Mouse (Mus musculus): ENCODE measurements around the gene Eif3c. TPM values are rescaled to one million over a fixed set of nuclear protein-coding genes. Genes with fewer than 3 reads are reported as not detected.

The Eif3c gene
- polyA plus RNA-seq (2015; fragmentation: Nextera tagmentation; extraction: Ambion mirVana) = 209 and 212 TPM in 2 replicates

DNA sequence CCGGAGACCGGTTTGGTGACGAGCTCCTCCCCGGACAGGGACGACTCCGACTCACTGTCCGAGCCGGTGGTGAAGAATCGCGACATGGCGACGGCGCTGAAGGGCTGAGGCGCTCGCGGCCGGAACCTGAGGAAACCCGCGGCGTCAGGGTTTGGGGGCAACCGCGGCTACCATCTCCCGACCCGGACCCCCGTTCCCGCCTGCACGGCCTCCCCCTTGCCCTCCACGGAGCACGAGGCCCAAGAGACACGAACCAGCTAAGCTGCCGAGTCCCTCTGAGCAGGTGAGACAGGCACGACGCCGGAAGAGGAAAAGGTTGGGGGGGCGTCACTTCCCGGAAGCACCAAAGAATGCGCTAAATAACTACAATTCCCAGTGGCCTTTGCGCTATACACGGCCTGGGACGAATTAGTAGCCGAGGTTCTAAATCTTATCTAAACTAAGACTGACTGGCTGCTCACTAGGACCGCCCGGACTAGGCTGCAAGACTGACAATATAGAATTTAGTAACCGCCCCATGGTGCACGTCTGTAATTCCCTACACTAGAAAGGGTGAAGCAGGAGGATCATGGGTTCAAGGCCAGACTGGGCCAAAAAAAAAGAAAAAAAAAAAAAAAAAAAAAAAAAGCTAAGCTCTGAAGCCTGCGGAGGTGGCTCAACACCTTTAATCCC, at the start of gene Eif3c:
Gene Eif3c (minus strand): TSS at position 318 of the 672 bp plus-strand sequence.
- Histone ChIP-seq H3K27ac (peak within 1 kb of the TSS; percentile 66), H3K27me3 (no peaks in the 10 kb centered on the region), H3K4me3 (peak within 1 kb of the TSS; percentile 97), H3K9me3 (replicated peaks) (no peaks in the 10 kb centered on the region), H3K4me2 (peak within 1 kb of the TSS; percentile 89), H3K36me3 (ENCODE audit: poor library complexity, severe bottlenecking) (peaks cover 33% of the 10 kb centered on the region), H3K4me1 (peaks cover 10% of the 10 kb centered on the region), H3K9ac (peak within 1 kb of the TSS; percentile 91)
- under 1% methylated on average over 46 of the region's 46 CpGs for WGBS
- ATAC-seq = peak; percentile 96

DNA sequence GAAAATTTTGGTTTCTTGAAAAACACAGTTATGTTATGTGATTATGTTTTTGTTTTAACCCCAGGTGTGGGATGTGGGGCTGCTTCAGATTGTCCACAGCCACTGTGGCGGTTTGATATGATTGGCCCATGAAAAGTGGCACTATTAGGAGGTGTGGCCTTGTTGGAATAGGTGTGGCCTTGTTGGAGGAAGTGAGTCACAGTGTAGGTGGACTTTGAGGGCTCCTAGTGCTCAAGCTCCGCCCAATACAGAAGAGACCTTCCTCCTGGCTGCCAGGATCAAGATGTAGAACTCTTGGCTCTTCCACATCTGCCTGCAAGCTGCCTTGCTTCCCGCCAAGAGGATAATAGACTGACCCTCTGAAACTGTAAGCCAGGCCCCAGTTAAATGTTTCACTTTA, 46.5 kb upstream of the Eif3c start:
- H3K9me3 ChIP-seq (replicated peaks) = no peaks in the 10 kb centered on the region
- H3K27ac ChIP-seq = no peak overlapping the region
- 71% methylated on average over 3 of the region's 3 CpGs for WGBS
- H3K9ac ChIP-seq = no peak overlapping the region
- no peaks in the 10 kb centered on the region for H3K27me3 ChIP-seq
- H3K4me3 ChIP-seq = no peak overlapping the region
- H3K4me1 ChIP-seq = no peaks in the 10 kb centered on the region
- H3K4me2 ChIP-seq = no peak overlapping the region
- H3K36me3 ChIP-seq (ENCODE audit: poor library complexity, severe bottlenecking) = no peaks in the 10 kb centered on the region
- ATAC-seq = no peak

DNA sequence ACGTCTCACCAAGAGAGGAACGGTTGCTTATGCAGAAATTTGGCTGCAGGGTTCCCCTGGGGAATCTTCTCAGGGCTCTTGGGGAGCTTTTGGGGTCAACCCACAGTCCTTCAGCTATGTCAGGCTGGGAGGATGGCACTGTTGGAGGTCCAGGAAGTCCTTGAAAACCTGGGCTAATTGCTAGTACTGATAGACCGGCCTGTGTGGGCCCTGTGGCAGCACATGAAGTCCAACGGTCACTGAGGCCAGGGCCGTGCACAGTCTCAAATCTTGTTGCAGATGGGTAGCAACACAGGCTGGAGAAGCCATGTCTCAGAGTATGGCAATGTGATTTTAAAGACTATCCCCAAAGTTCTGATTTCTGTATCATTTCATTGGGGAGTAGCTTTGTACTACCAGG, 41.6 kb upstream of the Eif3c start:
- Histone ChIP-seq H3K9me3 (replicated peaks) (no peaks in the 10 kb centered on the region), H3K9ac (no peak overlapping the region), H3K4me3 (no peak overlapping the region), H3K27me3 (no peaks in the 10 kb centered on the region), H3K36me3 (ENCODE audit: poor library complexity, severe bottlenecking) (no peaks in the 10 kb centered on the region), H3K4me2 (no peak overlapping the region), H3K27ac (no peak overlapping the region), H3K4me1 (no peaks in the 10 kb centered on the region)
- 82% methylated on average over 5 of the region's 5 CpGs for WGBS
- ATAC-seq = no peak

DNA sequence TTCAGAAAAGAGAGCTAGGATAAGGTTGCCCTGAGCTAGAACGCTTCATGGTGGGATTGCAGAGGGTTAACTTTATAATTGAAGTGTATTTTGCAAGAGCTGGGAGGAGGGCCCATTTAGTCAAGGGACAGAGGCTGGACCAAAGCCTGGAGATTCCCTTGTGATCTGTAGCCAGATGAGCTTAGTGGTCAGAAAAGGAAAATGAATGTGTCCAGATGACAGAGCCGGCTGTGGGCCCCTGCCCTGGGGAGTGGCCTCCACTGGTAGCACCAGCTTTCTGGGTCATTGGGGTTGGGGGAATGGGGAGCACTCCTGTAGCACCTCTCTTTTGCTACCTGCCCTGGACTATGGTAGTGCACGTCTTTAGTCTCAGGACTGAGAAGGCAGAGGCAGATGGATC, 40.9 kb upstream of the Eif3c start:
- 75% methylated on average over 3 of the region's 3 CpGs for WGBS
- H3K4me1 ChIP-seq = no peaks in the 10 kb centered on the region
- no peak overlapping the region for H3K4me3 ChIP-seq
- no peak overlapping the region for H3K27ac ChIP-seq
- no peaks in the 10 kb centered on the region for H3K9me3 ChIP-seq (replicated peaks)
- no peaks in the 10 kb centered on the region for H3K27me3 ChIP-seq
- no peak overlapping the region for H3K9ac ChIP-seq
- no peak overlapping the region for H3K4me2 ChIP-seq
- no peak for ATAC-seq
- no peaks in the 10 kb centered on the region for H3K36me3 ChIP-seq (ENCODE audit: poor library complexity, severe bottlenecking)

DNA sequence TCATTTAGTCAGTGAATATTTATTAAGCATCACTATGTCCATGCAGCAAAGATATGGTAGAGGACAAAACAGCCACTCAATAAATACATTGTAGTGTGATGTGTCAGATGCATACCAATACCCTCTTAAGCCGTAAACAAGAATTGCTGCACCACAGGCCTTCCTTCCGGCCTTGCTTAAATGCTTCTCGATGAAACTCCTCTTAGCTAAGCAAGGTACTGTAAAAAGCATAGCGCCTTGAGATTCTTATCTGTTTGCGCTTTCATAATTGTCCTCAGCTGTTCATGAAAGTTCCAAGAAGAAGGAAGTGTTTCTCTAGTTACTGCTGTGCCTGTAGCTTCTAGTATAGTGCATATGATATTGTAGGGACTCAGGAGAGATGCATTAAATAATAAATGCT, 40.4 kb upstream of the Eif3c start:
- no peaks in the 10 kb centered on the region for H3K36me3 ChIP-seq (ENCODE audit: poor library complexity, severe bottlenecking)
- H3K4me3 ChIP-seq = no peak overlapping the region
- H3K9ac ChIP-seq = no peak overlapping the region
- no peaks in the 10 kb centered on the region for H3K4me1 ChIP-seq
- no peaks in the 10 kb centered on the region for H3K27me3 ChIP-seq
- no peak overlapping the region for H3K27ac ChIP-seq
- 87% methylated on average over 5 of the region's 5 CpGs for WGBS
- no peaks in the 10 kb centered on the region for H3K9me3 ChIP-seq (replicated peaks)
- no peak for ATAC-seq
- H3K4me2 ChIP-seq = no peak overlapping the region

DNA sequence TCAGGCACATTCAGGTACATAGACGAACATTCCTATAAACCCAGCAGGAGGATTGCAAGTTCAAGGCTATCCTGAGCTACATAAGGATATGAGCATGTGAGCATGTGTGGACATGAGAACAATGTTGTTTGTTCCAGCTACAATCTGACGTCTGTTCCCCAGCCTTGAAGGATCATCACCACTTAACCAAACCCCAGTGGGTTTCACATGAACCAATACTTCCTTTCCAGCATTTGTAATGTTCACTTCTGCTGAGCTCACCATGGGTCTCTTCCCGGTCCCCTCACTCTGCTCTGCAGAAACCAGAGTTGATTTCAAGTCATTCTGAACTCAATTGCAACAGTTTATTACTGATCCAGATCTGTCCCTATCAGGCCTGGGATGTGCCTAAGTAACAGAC, 36.4 kb upstream of the Eif3c start:
- WGBS = 89% methylated on average over 3 of the region's 3 CpGs
- Histone ChIP-seq H3K27ac (no peak overlapping the region), H3K4me2 (no peak overlapping the region), H3K27me3 (no peaks in the 10 kb centered on the region), H3K4me1 (no peaks in the 10 kb centered on the region), H3K9ac (no peak overlapping the region), H3K9me3 (replicated peaks) (no peaks in the 10 kb centered on the region), H3K4me3 (no peak overlapping the region), H3K36me3 (ENCODE audit: poor library complexity, severe bottlenecking) (no peaks in the 10 kb centered on the region)
- no peak for ATAC-seq

DNA sequence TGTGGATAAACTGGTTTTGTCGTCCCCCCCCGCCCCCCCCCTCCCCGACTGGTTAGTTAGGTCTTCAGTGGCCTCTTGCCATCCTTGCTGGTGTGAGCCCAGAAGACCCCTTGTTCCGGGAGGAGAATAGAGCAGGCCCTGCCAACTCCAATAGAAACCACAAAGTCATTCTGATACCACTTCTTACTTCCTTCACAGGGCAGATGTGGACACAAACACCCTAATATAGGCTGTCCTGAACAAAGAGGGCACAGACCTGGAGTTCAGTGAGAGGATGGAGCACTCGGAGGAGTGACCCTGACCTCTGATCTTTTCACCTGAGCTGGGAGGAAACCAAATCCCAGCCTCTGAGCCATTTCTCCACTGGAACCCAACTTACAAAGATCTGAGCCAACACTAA, 35.7 kb upstream of the Eif3c start:
- no peak for ATAC-seq
- Histone ChIP-seq H3K36me3 (ENCODE audit: poor library complexity, severe bottlenecking) (no peaks in the 10 kb centered on the region), H3K9me3 (replicated peaks) (no peaks in the 10 kb centered on the region), H3K27me3 (no peaks in the 10 kb centered on the region), H3K9ac (no peak overlapping the region), H3K27ac (no peak overlapping the region), H3K4me1 (no peaks in the 10 kb centered on the region), H3K4me2 (no peak overlapping the region), H3K4me3 (no peak overlapping the region)
- 51% methylated on average over 3 of the region's 5 CpGs for WGBS

DNA sequence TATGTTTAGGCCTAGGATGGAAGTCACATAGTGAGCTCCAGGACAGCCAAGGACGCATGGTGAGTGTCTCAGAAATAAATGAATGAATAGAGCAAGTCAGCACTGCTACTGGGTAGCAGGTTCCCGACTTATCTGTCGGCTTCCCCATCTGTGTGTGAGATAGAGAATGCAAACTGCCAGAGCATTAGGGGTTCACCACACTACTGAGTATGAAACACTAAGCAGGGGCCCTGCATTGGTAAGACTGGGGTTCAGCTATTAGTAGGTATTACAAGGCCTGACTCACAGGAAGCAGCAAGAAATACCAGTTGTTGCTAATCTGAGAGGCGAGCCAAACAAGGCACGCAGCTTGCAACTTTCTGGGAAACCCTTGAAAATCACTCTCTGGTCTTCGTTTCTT, 32.7 kb upstream of the Eif3c start:
- Histone ChIP-seq H3K27ac (no peak overlapping the region), H3K4me1 (no peaks in the 10 kb centered on the region), H3K4me3 (no peak overlapping the region), H3K36me3 (ENCODE audit: poor library complexity, severe bottlenecking) (no peaks in the 10 kb centered on the region), H3K9me3 (replicated peaks) (no peaks in the 10 kb centered on the region), H3K4me2 (no peak overlapping the region), H3K27me3 (0 out of 2 replicates have a peak, but pooled peaks cover 4% of the 10 kb centered on the region), H3K9ac (no peak overlapping the region)
- no peak for ATAC-seq
- 83% methylated on average over 6 of the region's 6 CpGs for WGBS

DNA sequence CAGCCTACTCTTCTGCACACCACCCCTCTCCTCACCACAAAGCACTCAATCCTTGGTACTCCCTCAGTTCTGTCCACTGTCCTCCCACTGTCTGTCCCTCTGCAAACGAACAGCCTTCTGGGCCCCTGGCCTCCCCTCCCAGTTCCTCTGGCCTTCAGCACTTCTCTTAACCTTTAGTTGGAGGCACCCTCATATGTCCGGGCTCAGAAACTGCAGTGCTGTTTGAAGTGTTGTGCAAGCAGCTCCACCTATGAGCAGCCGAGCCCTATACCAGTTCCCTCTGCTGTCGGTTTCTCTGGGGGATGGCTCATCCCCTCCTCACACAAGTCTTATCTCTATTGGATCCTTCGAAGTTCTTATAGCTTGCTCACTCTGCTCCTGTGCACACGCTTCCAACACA, 30.2 kb upstream of the Eif3c start:
- Histone ChIP-seq H3K27me3 (peaks cover 7% of the 10 kb centered on the region), H3K4me3 (no peak overlapping the region), H3K36me3 (ENCODE audit: poor library complexity, severe bottlenecking) (no peaks in the 10 kb centered on the region), H3K27ac (no peak overlapping the region), H3K4me2 (no peak overlapping the region), H3K4me1 (no peaks in the 10 kb centered on the region), H3K9me3 (replicated peaks) (no peaks in the 10 kb centered on the region), H3K9ac (no peak overlapping the region)
- ATAC-seq = no peak
- whole genome bisulfite sequencing = 66% methylated on average over 6 of the region's 6 CpGs

DNA sequence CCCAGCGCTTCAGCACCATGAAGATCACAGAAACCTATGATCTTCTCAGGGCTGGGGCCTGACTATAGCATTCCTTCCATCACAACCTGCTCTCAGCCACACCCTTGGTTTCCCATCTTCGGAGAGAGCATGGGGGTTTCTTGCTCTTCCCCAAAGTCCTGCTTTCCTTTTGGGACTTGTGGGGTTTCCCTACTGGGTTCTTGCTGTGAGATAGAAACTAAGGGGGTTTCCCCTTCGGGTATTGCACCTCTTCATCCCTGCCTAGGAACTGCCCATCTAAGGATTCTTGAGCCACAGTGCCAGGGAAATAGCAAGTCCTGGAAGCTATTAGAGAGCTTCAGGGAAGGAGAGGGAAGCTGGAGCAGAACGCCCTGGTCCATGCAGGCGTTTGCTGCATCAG, 29.7 kb upstream of the Eif3c start:
- WGBS = 84% methylated on average over 5 of the region's 5 CpGs
- Histone ChIP-seq H3K27ac (no peak overlapping the region), H3K4me3 (no peak overlapping the region), H3K9me3 (replicated peaks) (no peaks in the 10 kb centered on the region), H3K9ac (no peak overlapping the region), H3K4me1 (no peaks in the 10 kb centered on the region), H3K4me2 (no peak overlapping the region), H3K36me3 (ENCODE audit: poor library complexity, severe bottlenecking) (no peaks in the 10 kb centered on the region), H3K27me3 (peaks cover 7% of the 10 kb centered on the region)
- ATAC-seq = no peak

DNA sequence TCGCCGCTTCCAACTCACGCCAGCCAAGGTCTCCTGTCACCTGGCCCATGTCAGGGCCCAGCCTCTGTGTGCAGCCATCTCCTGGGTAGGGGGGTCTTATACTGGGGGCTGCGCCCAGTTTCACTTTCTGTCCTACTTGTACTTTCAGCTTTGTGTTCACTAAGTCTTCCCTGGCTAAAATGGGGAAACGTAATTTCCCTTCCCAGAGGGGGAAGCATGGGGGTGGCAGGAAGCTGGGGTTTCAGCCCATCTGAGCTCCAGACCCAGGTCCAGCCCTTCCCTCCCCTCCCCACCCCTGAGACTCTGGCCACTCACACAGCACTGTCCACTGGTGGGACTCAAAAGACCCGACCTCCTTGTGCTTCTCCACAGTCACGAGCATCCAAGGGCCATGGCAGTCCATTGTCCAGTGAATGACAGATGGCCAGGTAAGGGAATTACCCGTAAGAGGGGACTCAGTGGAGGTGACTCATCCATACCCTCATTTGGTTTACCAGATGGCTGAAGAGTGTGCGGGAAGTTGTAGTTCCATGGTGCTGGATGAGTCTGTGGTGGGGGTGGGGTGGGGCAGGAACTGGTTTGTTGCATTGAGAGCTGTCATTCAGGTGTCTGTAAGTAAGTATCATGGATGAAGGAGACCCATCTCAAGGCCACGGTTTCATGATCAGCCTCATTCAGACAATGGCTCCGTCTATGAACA, 28.8 kb upstream of the Eif3c start, which contains the start of gene Il27:
Gene Il27 (minus strand): TSS at position 80 of the 700 bp plus-strand sequence.
- H3K4me1 ChIP-seq = no peaks in the 10 kb centered on the region
- H3K9ac ChIP-seq = no peak within 1 kb of the TSS
- H3K36me3 ChIP-seq (ENCODE audit: poor library complexity, severe bottlenecking) = no peaks in the 10 kb centered on the region
- H3K27ac ChIP-seq = no peak within 1 kb of the TSS
- WGBS = 83% methylated on average over 11 of the region's 11 CpGs
- H3K27me3 ChIP-seq = peaks cover 7% of the 10 kb centered on the region
- no peak within 1 kb of the TSS for H3K4me2 ChIP-seq
- ATAC-seq = no peak
- no peak within 1 kb of the TSS for H3K4me3 ChIP-seq
- no peaks in the 10 kb centered on the region for H3K9me3 ChIP-seq (replicated peaks)

DNA sequence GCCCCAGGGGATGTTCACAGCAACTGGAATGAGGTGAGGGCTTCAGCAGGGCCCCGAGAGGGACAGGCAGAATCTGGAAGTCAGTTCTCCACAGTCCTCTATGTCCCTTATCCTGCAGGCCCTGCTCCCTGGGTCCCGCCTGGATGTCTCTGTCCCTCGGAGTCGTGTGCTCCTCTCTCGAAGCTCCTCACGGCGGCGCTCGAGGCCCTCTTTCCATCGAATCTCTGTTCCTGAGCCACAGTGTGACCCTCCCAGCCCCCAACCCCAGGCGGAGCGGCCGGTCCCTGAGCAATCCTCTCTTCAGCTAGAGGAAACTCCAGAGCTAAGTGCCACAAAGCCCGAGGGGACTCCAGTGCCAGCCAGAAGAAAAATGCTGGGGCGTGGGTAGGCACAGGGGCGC, 21.6 kb upstream of the Eif3c start:
- 0 out of 2 replicates have a peak, but pooled peaks have one; percentile 22 for ATAC-seq
- H3K27ac ChIP-seq = no peak overlapping the region
- peak overlapping the region; percentile 5; the same call in 1 of the 2 replicates for H3K9ac ChIP-seq
- peak overlapping the region; percentile 12 for H3K4me2 ChIP-seq
- no peaks in the 10 kb centered on the region for H3K9me3 ChIP-seq (replicated peaks)
- WGBS = 3% methylated on average over 16 of the region's 16 CpGs
- H3K4me3 ChIP-seq = no peak overlapping the region
- peaks cover 4% of the 10 kb centered on the region; the same call in 1 of the 2 replicates for H3K4me1 ChIP-seq
- peaks cover 24% of the 10 kb centered on the region for H3K27me3 ChIP-seq
- H3K36me3 ChIP-seq (ENCODE audit: poor library complexity, severe bottlenecking) = no peaks in the 10 kb centered on the region

Data from forebrain, embryonic 13.5 days (tissue).